Mouse (Mus musculus) MEL (cell line): ENCODE data around the gene Gmeb2. TPM values are rescaled to one million over a fixed set of nuclear protein-coding genes. Genes with fewer than 3 reads are reported as not detected.

Source experiments
- DNase-seq: peaks from one replicate; pipeline ENCODE4 v3.0.0; 2011; ENCODE audit warnings: low read depth, low spot score
- H3K27ac ChIP-seq: 2 replicates; pipeline ENCODE4 v1.5.1; 2012; ENCODE audit warnings: low read depth, mild to moderate bottlenecking, control low read depth, low read length, moderate library complexity; ENCODE audit not compliant: control insufficient read depth
- H3K27me3 ChIP-seq, 2 experiments: fragments of 150-350 bp in 1 of 2; sonication (generic) in 1 of 2; 2 replicates each; pipeline ENCODE4 v1.6.1; 2012; ENCODE audit warnings: low read length in 2 of 2, mild to moderate bottlenecking in 2 of 2, improper control_type of control experiment in 1 of 2, moderate library complexity in 1 of 2; ENCODE audit not compliant: insufficient read depth in 2 of 2, control insufficient read depth in 1 of 2
- H3K36me3 ChIP-seq, 2 experiments: 2 replicates each; pipeline ENCODE4 v1.6.1; 2012 to 2014; ENCODE audit warnings: low read length in 2 of 2, improper control_type of control experiment in 1 of 2, inconsistent platforms in 1 of 2, mild to moderate bottlenecking in 1 of 2; ENCODE audit not compliant: insufficient read depth in 2 of 2, control insufficient read depth in 1 of 2
- H3K4me1 ChIP-seq, 2 experiments: fragments of 150-350 bp in 1 of 2; sonication (generic) in 1 of 2; 2 replicates each; pipeline ENCODE4 v1.6.1; 2012; ENCODE audit warnings: low read length in 2 of 2, improper control_type of control experiment in 1 of 2, mild to moderate bottlenecking in 1 of 2; ENCODE audit not compliant: insufficient read depth in 2 of 2, control insufficient read depth in 1 of 2
- H3K4me3 ChIP-seq, 2 experiments: fragments of 150-350 bp in 1 of 2; sonication (generic) in 1 of 2; 2 replicates each; pipeline ENCODE4 v1.5.1; 2012; ENCODE audit warnings: low read depth in 2 of 2, low read length in 2 of 2, mild to moderate bottlenecking in 2 of 2, moderate library complexity in 2 of 2, control low read depth in 1 of 2, improper control_type of control experiment in 1 of 2; ENCODE audit not compliant: control insufficient read depth in 1 of 2, insufficient read depth in 1 of 2
- H3K79me2 ChIP-seq: 2 replicates; pipeline ENCODE4 v1.6.1; 2012; ENCODE audit warnings: mild to moderate bottlenecking, low read length, moderate library complexity; ENCODE audit not compliant: control insufficient read depth, poor library complexity, insufficient read depth
- H3K9ac ChIP-seq: 2 replicates; pipeline ENCODE4 v1.6.1; 2012; ENCODE audit warnings: low read depth, mild to moderate bottlenecking, control low read depth, low read length, moderate library complexity; ENCODE audit not compliant: control insufficient read depth, poor library complexity, severe bottlenecking
- H3K9me3 ChIP-seq: fragments of 150-350 bp; sonication (generic); replicated peaks from 2 replicates; pipeline ENCODE4 v1.6.1; 2012; ENCODE audit warnings: mild to moderate bottlenecking, low read length, improper control_type of control experiment, moderate library complexity; ENCODE audit not compliant: insufficient read depth
- BHLHE40 ChIP-seq: IDR thresholded peaks from 2 replicates; pipeline ENCODE4 v1.6.1; 2012; ENCODE audit warnings: low read depth, mild to moderate bottlenecking, inconsistent platforms, low read length, improper control_type of control experiment, borderline replicate concordance
- CHD1 ChIP-seq: IDR thresholded peaks from 2 replicates; pipeline ENCODE4 v1.6.1; 2012; ENCODE audit warnings: low read depth, mild to moderate bottlenecking, inconsistent platforms, low read length, improper control_type of control experiment
- CHD2 ChIP-seq: IDR thresholded peaks from 2 replicates; pipeline ENCODE4 v1.6.1; 2011; ENCODE audit warnings: low read length, improper control_type of control experiment
- CTCF ChIP-seq, 3 experiments: IDR thresholded peaks in 2 of 3; conservative IDR thresholded peaks in 1 of 3; 2 replicates each; pipeline ENCODE4 v1.5.1; 2011 to 2012; ENCODE audit warnings: low read length in 3 of 3, low read depth in 2 of 3, mild to moderate bottlenecking in 2 of 3, improper control_type of control experiment in 1 of 3, inconsistent platforms in 1 of 3, mixed read lengths in 1 of 3, moderate library complexity in 1 of 3; ENCODE audit not compliant: control insufficient read depth in 1 of 3, insufficient read depth in 1 of 3, poor library complexity in 1 of 3, severe bottlenecking in 1 of 3
- E2F4 ChIP-seq: IDR thresholded peaks from 2 replicates; pipeline ENCODE4 v1.6.1; 2011; ENCODE audit warnings: low read depth, low read length, improper control_type of control experiment, borderline replicate concordance
- ELF1 ChIP-seq: IDR thresholded peaks from 2 replicates; pipeline ENCODE4 v1.6.1; 2014; ENCODE audit warnings: low read depth, mild to moderate bottlenecking, inconsistent platforms, low read length, improper control_type of control experiment, moderate library complexity
- EP300 ChIP-seq, 2 experiments: IDR thresholded peaks; 2 replicates each; pipeline ENCODE4 v1.6.1; 2011; ENCODE audit warnings: improper control_type of control experiment in 2 of 2, low read length in 2 of 2, low read depth in 1 of 2, mild to moderate bottlenecking in 1 of 2
- GABPA ChIP-seq: IDR thresholded peaks from 2 replicates; pipeline ENCODE4 v1.6.1; 2012; ENCODE audit warnings: low read depth, mild to moderate bottlenecking, inconsistent platforms, low read length, improper control_type of control experiment, moderate library complexity
- GATA1 ChIP-seq: IDR thresholded peaks from 2 replicates; pipeline ENCODE4 v1.6.1; 2011; ENCODE audit warnings: low read depth, low read length, improper control_type of control experiment
- KAT2A ChIP-seq: conservative IDR thresholded peaks from 2 replicates; pipeline ENCODE4 v1.6.1; 2012; ENCODE audit warnings: low read depth, low read length, improper control_type of control experiment, inconsistent platforms
- MAZ ChIP-seq: IDR thresholded peaks from 2 replicates; pipeline ENCODE4 v1.6.1; 2012; ENCODE audit warnings: low read depth, mild to moderate bottlenecking, inconsistent platforms, low read length, improper control_type of control experiment
- MYB ChIP-seq: IDR thresholded peaks from 2 replicates; pipeline ENCODE4 v1.6.1; 2011; ENCODE audit warnings: mild to moderate bottlenecking, low read depth, low read length, improper control_type of control experiment
- NELFE ChIP-seq: IDR thresholded peaks from 2 replicates; pipeline ENCODE4 v1.6.1; 2011; ENCODE audit warnings: low read depth, low read length, improper control_type of control experiment
- POLR2AphosphoS2 ChIP-seq: IDR thresholded peaks from 2 replicates; pipeline ENCODE4 v1.6.1; 2011; ENCODE audit warnings: low read length, improper control_type of control experiment
- RAD21 ChIP-seq: IDR thresholded peaks from 2 replicates; pipeline ENCODE4 v1.6.1; 2011; ENCODE audit warnings: mild to moderate bottlenecking, low read depth, low read length, improper control_type of control experiment
- RCOR1 ChIP-seq: IDR thresholded peaks from 2 replicates; pipeline ENCODE4 v1.6.1; 2012; ENCODE audit warnings: low read depth, mild to moderate bottlenecking, inconsistent platforms, low read length, improper control_type of control experiment
- TBP ChIP-seq: IDR thresholded peaks from 2 replicates; pipeline ENCODE4 v1.8.0; 2011; ENCODE audit warnings: low read depth, low read length, improper control_type of control experiment
- UBTF ChIP-seq: IDR thresholded peaks from 2 replicates; pipeline ENCODE4 v1.6.1; 2012; ENCODE audit warnings: low read depth, mild to moderate bottlenecking, inconsistent platforms, low read length, improper control_type of control experiment, moderate library complexity, borderline replicate concordance; ENCODE audit not compliant: insufficient read depth
- USF1 ChIP-seq: IDR thresholded peaks from 2 replicates; pipeline ENCODE4 v1.6.1; 2014; ENCODE audit warnings: low read depth, mild to moderate bottlenecking, inconsistent platforms, low read length, improper control_type of control experiment, moderate library complexity
- ZC3H11A ChIP-seq: IDR thresholded peaks from 2 replicates; pipeline ENCODE4 v1.6.1; 2012; ENCODE audit warnings: low read depth, mild to moderate bottlenecking, inconsistent platforms, low read length, improper control_type of control experiment
- ZMIZ1 ChIP-seq: IDR thresholded peaks from 2 replicates; pipeline ENCODE4 v1.6.1; 2012; ENCODE audit warnings: low read depth, mild to moderate bottlenecking, inconsistent platforms, low read length, improper control_type of control experiment, moderate library complexity
- ZNF384 ChIP-seq: IDR thresholded peaks from 2 replicates; pipeline ENCODE4 v1.6.1; 2012; ENCODE audit warnings: low read depth, mild to moderate bottlenecking, inconsistent platforms, low read length, improper control_type of control experiment
- polyA plus RNA-seq, 2 experiments: library from polyadenylated mRNA; stranded (reverse) in 1 of 2; unstranded in 1 of 2; fragments of >175 nt in 1 of 2; fragments of >200 nt in 1 of 2; gene quantifications; 2 replicates each; pipeline versions ENCODE4 v1.2.1 to v1.2.4; 2012; ENCODE audit warnings: low replicate concordance in 2 of 2, low read depth in 1 of 2; ENCODE audit not compliant: insufficient read length in 2 of 2, insufficient read depth in 1 of 2, missing spikeins in 1 of 2
- total RNA-seq: library from RNA; depleted of rRNA; stranded (reverse); fragments of 300-350 nt; gene quantifications from 2 replicates; pipeline ENCODE4 v1.2.3, GENCODE M21; 2012

Gmeb2 gene
- total and polyA plus RNA-seq, 3 experiments, result 8.3 to 16.9 TPM; not detected in 1

GRCm38 (mm10) chr2:181313006-181313343 is 25.1 kb upstream of the Gmeb2 start:
- H3K27me3 ChIP-seq, result peaks cover 0 to 2% of the 10 kb centered on the region in 2 experiments; a peak in 1 of 4 replicates
- no peak overlapping the region for H3K27ac ChIP-seq
- no peaks in the 10 kb centered on the region for H3K4me1 ChIP-seq
- no peak overlapping the region for H3K4me3 ChIP-seq
- H3K9me3 ChIP-seq, result no peaks in the 10 kb centered on the region
- no peaks in the 10 kb centered on the region for H3K79me2 ChIP-seq
- no peak for DNase-seq
- no peak overlapping the region for H3K9ac ChIP-seq
- TF ChIP-seq CHD2 (no peak), CTCF (IDR thresholded peaks at IDR 0.05 in 2 of 3, conservative IDR thresholded peaks at IDR 0.05 in 1 of 3; ENCODE audit: control insufficient read depth in 1 of 3, insufficient read depth in 1 of 3, low read depth in 2 of 3, low read length in 3 of 3, poor library complexity in 1 of 3, severe bottlenecking in 1 of 3) (no peak), GATA1 (no peak), NELFE (no peak), ELF1 (no peak), UBTF (no peak), RAD21 (no peak), EP300 (IDR thresholded peaks at IDR 0.05; ENCODE audit: low read depth in 1 of 2, low read length in 2 of 2) (no peak)
- no peaks in the 10 kb centered on the region for H3K36me3 ChIP-seq

GRCm38 (mm10) chr2:181312435-181312834 is 24.6 kb upstream of the Gmeb2 start:
- H3K4me3 ChIP-seq, result no peak overlapping the region
- H3K9ac ChIP-seq, result no peak overlapping the region
- DNase-seq, result no peak
- no peaks in the 10 kb centered on the region for H3K9me3 ChIP-seq
- no peaks in the 10 kb centered on the region for H3K36me3 ChIP-seq
- peaks cover 0 to 2% of the 10 kb centered on the region in 2 experiments; a peak in 1 of 4 replicates for H3K27me3 ChIP-seq
- H3K4me1 ChIP-seq, result no peaks in the 10 kb centered on the region
- no peaks in the 10 kb centered on the region for H3K79me2 ChIP-seq
- TF ChIP-seq USF1 (no peak), ZNF384 (no peak), E2F4 (no peak), ZMIZ1 (no peak), POLR2AphosphoS2 (no peak), ZC3H11A (no peak), MAZ (no peak), MYB (no peak), TBP (no peak), BHLHE40 (no peak), KAT2A (no peak), GABPA (no peak), CHD1 (no peak), RCOR1 (no peak), CTCF (IDR thresholded peaks at IDR 0.05 in 2 of 3, conservative IDR thresholded peaks at IDR 0.05 in 1 of 3; ENCODE audit: control insufficient read depth in 1 of 3, insufficient read depth in 1 of 3, low read depth in 2 of 3, low read length in 3 of 3, poor library complexity in 1 of 3, severe bottlenecking in 1 of 3) (no peak)
- no peak overlapping the region for H3K27ac ChIP-seq
